ENCODE assay signal across 20 mouse cellular contexts in the genomic region with DNA sequence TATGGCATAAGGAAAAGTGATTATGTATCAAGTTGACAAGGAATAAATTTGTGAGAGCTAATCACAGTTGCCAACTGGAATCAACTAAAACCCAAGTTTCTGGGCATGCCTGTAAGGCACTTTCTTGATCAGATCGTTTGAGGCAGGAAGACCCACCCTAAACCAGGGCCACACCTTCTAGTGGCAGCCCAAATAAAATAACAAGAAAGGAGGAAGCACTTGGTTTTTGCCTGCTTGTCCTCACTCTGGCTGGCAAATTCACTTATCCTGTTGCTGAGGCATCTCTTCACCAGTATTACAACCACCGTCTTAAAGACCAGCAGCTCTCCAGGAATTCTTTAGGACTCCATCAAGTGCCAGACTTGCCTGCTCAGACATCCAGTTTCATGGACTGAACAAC. TPM values are rescaled to one million over a fixed set of nuclear protein-coding genes. Genes with fewer than 3 reads are reported as not detected.
A peak's percentile ranks its signal among the peaks of the same experiment; 100 is the strongest.
DNase-seq lines count a peak whose midpoint lies in the region; ATAC-seq lines count a peak whose summit lies in the region.
"Had no signal": no experiment of that assay in that cellular context is flagged by ENCODE, and none has a peak within 500 bp of the region (broad histone marks: within the 10 kb centered on the region; RNA-seq: fewer than 3 reads in every experiment).

No protein-coding gene starts in this region.

- DNase-seq in heart, embryonic 10.5 days (ENCODE audit: low spot score), result no peak
- no peak for DNase-seq in heart, postnatal 25 days (ENCODE audit: low spot score)
- peak; percentile 44 for DNase-seq in CD4-positive, CD25-positive, alpha-beta regulatory T cell, adult 2 months (ENCODE audit: low read depth, low spot score)
- no peak for DNase-seq in right cerebral cortex, postnatal 14 days
- no peak for DNase-seq in retina, postnatal 1 day
- DNase-seq in kidney, postnatal 14 days, result no peak
- DNase-seq: cerebellum, adult 8-10 months; embryo, embryonic 11 days; gastrocnemius, postnatal 10 days; kidney, adult 8-10 months; kidney, postnatal 4 days; lung, postnatal 10 days; thymus, postnatal 14 days had no signal

- H3K4me1 ChIP-seq in heart, embryonic 10.5 days, result peaks cover 37% of the 10 kb centered on the region
- H3K4me1 ChIP-seq: stomach, embryonic 15.5 days had no signal

- intact Hi-C loops in heart, postnatal 25 days (cut with DNase I), result no loop called here

- no peaks in the 10 kb centered on the region for H3K27me3 ChIP-seq in heart, embryonic 10.5 days (ENCODE audit: insufficient read depth, poor library complexity, severe bottlenecking)
- H3K27me3 ChIP-seq: embryonic facial prominence, embryonic 15.5 days; limb, embryonic 15.5 days; Patski; stomach, embryonic 15.5 days had no signal

- H3K9me3 ChIP-seq in heart, embryonic 10.5 days, result no peaks in the 10 kb centered on the region
- H3K9me3 ChIP-seq: embryonic facial prominence, embryonic 15.5 days; limb, embryonic 15.5 days; stomach, embryonic 15.5 days had no signal

- H3K36me3 ChIP-seq in heart, embryonic 10.5 days, result peaks cover 15% of the 10 kb centered on the region

- peak; percentile 41 for ATAC-seq in granulocyte monocyte progenitor cell, adult 5-6 weeks (replicated peaks; ENCODE audit: poor library complexity, severe bottlenecking)
- peak; percentile 62 for ATAC-seq in megakaryocyte progenitor cell, adult 5-6 weeks (replicated peaks; ENCODE audit: poor library complexity)
- ATAC-seq: Patski had no signal

- 63% methylated on average over 2 of the region's 2 CpGs for WGBS in heart, embryonic 10.5 days

- peak overlapping the region; percentile 56; the same call in 1 of the 2 replicates for H3K27ac ChIP-seq in heart, embryonic 10.5 days
- H3K27ac ChIP-seq: embryonic facial prominence, embryonic 15.5 days; limb, embryonic 15.5 days; midbrain, embryonic 10.5 days; stomach, embryonic 15.5 days had no signal

- no peak overlapping the region for H3K4me3 ChIP-seq in heart, embryonic 10.5 days
- H3K4me3 ChIP-seq: embryonic facial prominence, embryonic 15.5 days; limb, embryonic 15.5 days; midbrain, embryonic 10.5 days; stomach, embryonic 15.5 days had no signal

RNA-seq across cellular contexts. Expression of gene Frs2, which starts 20.9 kb away (rescaled TPM):
- 20.0 and 23.0 TPM in 2 replicates for polyA plus RNA-seq in heart, embryonic 10.5 days (2016; fragmentation: Nextera tagmentation; extraction: Ambion mirVana)
- 10 to 100 TPM; 16.3 to 17.1 TPM for total RNA-seq in heart, postnatal 25 days (2021)
- 32.6 and 36.4 TPM in 2 replicates for total RNA-seq in granulocyte monocyte progenitor cell, adult 5-6 weeks (2014; fragmentation: Nextera tagmentation)
- total RNA-seq in granulocyte monocyte progenitor cell, adult 5-6 weeks (2017), result 12.1 and 12.9 TPM in 2 replicates
- total RNA-seq in megakaryocyte progenitor cell, adult 5-6 weeks (2015), result 33.5 and 37.9 TPM in 2 replicates
- 14.4 and 15.1 TPM in 2 replicates for total RNA-seq in megakaryocyte progenitor cell, adult 5-6 weeks (2017)
